Mouse (Mus musculus) limb, embryonic 14.5 days (tissue): ENCODE measurements around the gene Gm9837. TPM values are rescaled to one million over a fixed set of nuclear protein-coding genes. Genes with fewer than 3 reads are reported as not detected.

Source experiments
- ATAC-seq: fragments of 200-750 bp; cut with Nextera tagmentation; 2 replicates; pipeline ENCODE4 v1.8.0; 2017; ENCODE audit warnings: low read depth, moderate number of reproducible peaks, moderate TSS enrichment; ENCODE audit not compliant: low FRiP score
- DNase-seq: peaks from one replicate; pipeline ENCODE4 v3.0.0-alpha.2; 2015; ENCODE audit warnings: low spot score
- H3K27ac ChIP-seq: fragments of 300-500 bp; sonication (generic); replicated peaks from 2 replicates; pipeline ENCODE4 v1.5.1; 2014; ENCODE audit warnings: low read depth, mild to moderate bottlenecking, low read length, moderate library complexity, mixed read lengths
- H3K27me3 ChIP-seq: fragments of 300-500 bp; sonication (generic); 2 replicates; pipeline ENCODE4 v1.6.1; 2014; ENCODE audit warnings: low read length, mixed read lengths; ENCODE audit not compliant: control insufficient read depth, insufficient read depth
- H3K36me3 ChIP-seq: fragments of 300-500 bp; sonication (generic); 2 replicates; pipeline ENCODE4 v1.6.1; 2014; ENCODE audit warnings: mild to moderate bottlenecking, low read length, moderate library complexity, mixed read lengths; ENCODE audit not compliant: control insufficient read depth, insufficient read depth
- H3K4me1 ChIP-seq: fragments of 300-500 bp; sonication (generic); 2 replicates; pipeline ENCODE4 v1.6.1; 2014; ENCODE audit warnings: antibody characterized with exemption, low read length, mixed read lengths; ENCODE audit not compliant: control insufficient read depth, insufficient read depth
- H3K4me2 ChIP-seq: fragments of 300-500 bp; sonication (generic); replicated peaks from 2 replicates; pipeline ENCODE4 v1.6.1; 2014; ENCODE audit warnings: low read depth, mild to moderate bottlenecking, low read length, moderate library complexity; ENCODE audit not compliant: severe bottlenecking
- H3K4me3 ChIP-seq: fragments of 300-500 bp; sonication (generic); replicated peaks from 2 replicates; pipeline ENCODE4 v1.5.1; 2014; ENCODE audit warnings: low read length
- H3K9ac ChIP-seq: fragments of 300-500 bp; sonication (generic); 2 replicates; pipeline ENCODE4 v1.6.1; 2014; ENCODE audit warnings: mild to moderate bottlenecking, low read depth, low read length, moderate library complexity; ENCODE audit not compliant: severe bottlenecking
- H3K9me3 ChIP-seq: fragments of 300-500 bp; sonication (generic); 2 replicates; pipeline ENCODE4 v1.6.1; 2016; ENCODE audit warnings: low read length; ENCODE audit not compliant: control insufficient read depth
- POLR2A ChIP-seq: fragments of 200-500 bp; IDR thresholded peaks from 2 replicates; pipeline ENCODE4 v1.8.0; 2012; ENCODE audit warnings: inconsistent platforms, mild to moderate bottlenecking, moderate library complexity, borderline replicate concordance; ENCODE audit not compliant: insufficient read depth, insufficient read length; ENCODE audit errors: extremely low read depth
- WGBS: fragments of 180-500 bp; shearing (Covaris S2); extraction: QIAGEN DNeasy Blood & Tissue Kit; methylation state at CpG from one replicate; pipeline ENCODE4 v1.1.7; 2014; 5-methylcytosine and 5-hydroxymethylcytosine counted together
- polyA plus RNA-seq, 2 experiments: library from polyadenylated mRNA; depleted of rRNA in 1 of 2; stranded (reverse) in 1 of 2; unstranded in 1 of 2; fragments of >200 nt; fragmentation: Nextera tagmentation in 1 of 2; extraction: Ambion mirVana in 1 of 2; gene quantifications; 2 replicates each; pipeline versions ENCODE4 v1.2.1 to v1.2.3; 2012 to 2014

Gm9837 gene
- polyA plus RNA-seq, 2 experiments = not detected

DNA sequence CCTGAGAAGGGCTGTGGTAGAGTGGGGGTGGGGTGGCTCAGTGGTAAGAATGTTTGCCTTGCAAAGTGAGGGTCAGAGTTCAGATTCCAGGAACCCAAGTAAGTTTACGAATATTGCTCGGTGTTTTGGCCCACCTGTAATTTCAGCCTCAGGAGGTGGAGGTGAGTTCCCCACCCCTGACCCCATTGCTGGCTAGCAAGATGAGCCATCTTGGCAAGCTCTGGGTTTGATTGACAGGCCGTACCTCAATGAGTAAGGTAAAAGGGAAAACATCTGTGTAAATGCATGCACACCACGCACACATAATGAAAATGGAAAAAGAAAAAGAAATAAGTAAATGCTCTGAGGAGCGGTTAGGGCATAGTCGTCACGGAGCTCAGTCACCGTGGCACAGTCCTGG, 34.1 kb upstream of the Gm9837 start:
- Histone ChIP-seq H3K4me3 (no peak overlapping the region), H3K4me1 (0 out of 2 replicates have a peak, but pooled peaks cover 3% of the 10 kb centered on the region), H3K27me3 (no peaks in the 10 kb centered on the region), H3K27ac (no peak overlapping the region), H3K9ac (no peak overlapping the region), H3K9me3 (no peaks in the 10 kb centered on the region), H3K4me2 (no peak overlapping the region), H3K36me3 (no peaks in the 10 kb centered on the region)
- TF ChIP-seq POLR2A = no peak
- WGBS = 88% methylated on average over 8 of the region's 8 CpGs
- DNase-seq (no peak), ATAC-seq (no peak)

- no peak for TF ChIP-seq POLR2A
- Histone ChIP-seq H3K4me2 (no peak overlapping the region), H3K9me3 (no peaks in the 10 kb centered on the region), H3K27me3 (no peaks in the 10 kb centered on the region), H3K4me1 (0 out of 2 replicates have a peak, but pooled peaks cover 3% of the 10 kb centered on the region), H3K4me3 (no peak overlapping the region), H3K36me3 (no peaks in the 10 kb centered on the region), H3K9ac (no peak overlapping the region), H3K27ac (no peak overlapping the region)
- WGBS = 84% methylated on average over 5 of the region's 5 CpGs
- DNase-seq (no peak), ATAC-seq (no peak)
Measured at GRCm38 (mm10) chr11:53503738-53504137, 33.5 kb upstream of the Gm9837 start.

GRCm38 (mm10) chr11:53502039-53502765, 31.9 kb upstream of the Gm9837 start:
- TF ChIP-seq POLR2A = no peak
- Histone ChIP-seq H3K4me1 (0 out of 2 replicates have a peak, but pooled peaks cover 3% of the 10 kb centered on the region), H3K36me3 (no peaks in the 10 kb centered on the region), H3K9me3 (no peaks in the 10 kb centered on the region), H3K4me3 (no peak overlapping the region), H3K9ac (no peak overlapping the region), H3K4me2 (no peak overlapping the region), H3K27ac (no peak overlapping the region), H3K27me3 (no peaks in the 10 kb centered on the region)
- WGBS = 77% methylated on average over 8 of the region's 8 CpGs
- DNase-seq (no peak), ATAC-seq (no peak)

DNA sequence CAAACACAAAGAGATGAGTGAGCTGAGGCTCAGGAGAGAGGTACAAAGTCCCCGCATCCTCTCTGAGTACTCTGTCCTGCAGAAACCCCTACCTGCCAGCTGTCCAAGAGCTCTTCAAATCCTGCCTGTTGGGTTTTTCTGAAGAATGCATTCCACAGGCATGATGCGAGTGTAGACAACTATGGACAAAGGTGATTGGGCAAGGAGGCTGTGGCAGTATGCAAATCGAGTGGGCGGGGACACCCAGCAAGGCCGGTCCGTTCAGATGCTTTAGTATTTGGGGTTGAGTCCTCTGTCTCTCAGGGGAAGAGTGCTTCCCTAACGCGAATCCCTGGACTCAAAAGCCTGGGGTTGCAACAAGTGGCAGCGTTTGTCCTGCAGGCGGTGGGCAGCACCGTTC, 30.3 kb upstream of the Gm9837 start:
- Histone ChIP-seq H3K9me3 (no peaks in the 10 kb centered on the region), H3K4me1 (peaks cover 6% of the 10 kb centered on the region; the same call in 1 of the 2 replicates), H3K4me3 (no peak overlapping the region), H3K27ac (no peak overlapping the region), H3K4me2 (peak overlapping the region; percentile 26; the same call in 1 of the 2 replicates), H3K27me3 (no peaks in the 10 kb centered on the region), H3K9ac (no peak overlapping the region), H3K36me3 (no peaks in the 10 kb centered on the region)
- TF ChIP-seq POLR2A = no peak
- DNase-seq = no peak
- ATAC-seq = no peak
- 8% methylated on average over 11 of the region's 11 CpGs for WGBS

DNA sequence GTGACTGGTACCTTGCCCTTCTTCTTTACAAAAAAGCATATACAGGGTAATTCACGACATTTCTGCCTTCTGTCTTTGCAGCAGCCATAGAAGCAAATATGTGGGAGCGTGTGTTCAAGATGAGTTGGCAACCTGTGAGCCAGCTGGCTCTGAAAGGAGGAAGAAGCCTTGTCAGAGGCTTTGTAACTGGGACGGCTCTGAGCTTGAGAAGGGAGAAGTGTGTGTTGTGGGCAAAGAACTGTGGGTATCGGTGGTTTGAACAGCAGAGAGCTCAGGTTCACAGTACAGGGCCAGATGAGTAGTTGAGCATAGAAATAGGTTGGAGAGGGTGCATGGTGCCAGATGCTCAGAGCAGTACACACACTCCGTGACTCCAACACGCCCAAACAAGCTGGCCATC, 26.7 kb upstream of the Gm9837 start:
- 71% methylated on average over 6 of the region's 6 CpGs for WGBS
- TF ChIP-seq POLR2A = no peak
- H3K27ac ChIP-seq = no peak overlapping the region
- H3K36me3 ChIP-seq = no peaks in the 10 kb centered on the region
- H3K4me3 ChIP-seq = no peak overlapping the region
- peaks cover 6% of the 10 kb centered on the region; the same call in 1 of the 2 replicates for H3K4me1 ChIP-seq
- DNase-seq = no peak
- H3K4me2 ChIP-seq = no peak overlapping the region
- no peak overlapping the region for H3K9ac ChIP-seq
- no peak for ATAC-seq
- H3K27me3 ChIP-seq = no peaks in the 10 kb centered on the region
- H3K9me3 ChIP-seq = no peaks in the 10 kb centered on the region
